Mouse (Mus musculus) gastrocnemius, adult 2 months (tissue): ENCODE results near the gene Rabep1. TPM values are rescaled to one million over a fixed set of nuclear protein-coding genes. Genes with fewer than 3 reads are reported as not detected.

ENCODE experiments used
- DNase-seq: peaks from one replicate; pipeline ENCODE4 v3.0.0; 2022
- H3K27ac ChIP-seq: fragments of 200-600 bp; 2 replicates; pipeline ENCODE4 v1.8.1; 2022; ENCODE audit warnings: mild to moderate bottlenecking
- H3K4me3 ChIP-seq: fragments of 200-600 bp; 2 replicates; pipeline ENCODE4 v1.8.1; 2022; ENCODE audit warnings: mild to moderate bottlenecking, moderate library complexity
- CTCF ChIP-seq: fragments of 200-600 bp; IDR thresholded peaks from 2 replicates; pipeline ENCODE4 v1.8.1; 2022; ENCODE audit warnings: antibody characterized with exemption, mild to moderate bottlenecking, moderate library complexity
- intact Hi-C: fragments of 180-260 bp; cut with DNase I; formaldehyde crosslinking; loops from one replicate; pipeline ENCODE4 v1.15.1; 2025
- long read RNA-seq, 2 experiments: library from polyadenylated mRNA; stranded (forward); transcript quantifications; one replicate each; pipeline ENCODE4 v2.0.0; 2021
- total RNA-seq, 2 experiments: library from RNA; stranded (reverse); gene quantifications; 2 replicates each; pipeline ENCODE4 v1.2.3; 2021

Rabep1 gene
- 10 to 100 TPM; 37.2 to 37.8 TPM for total RNA-seq
- long read RNA-seq, experiment 1, full-length matches to known transcripts, result 20 of 38 reads
- long read RNA-seq, experiment 1, partial matches to known transcripts, result 4 of 38 reads
- long read RNA-seq, experiment 1, other reads (novel, unspliced or antisense), result 14 of 38 reads
- long read RNA-seq, experiment 2, full-length matches to known transcripts, result 13 of 31 reads
- long read RNA-seq, experiment 2, partial matches to known transcripts, result 3 of 31 reads
- long read RNA-seq, experiment 2, other reads (novel, unspliced or antisense), result 15 of 31 reads

DNA sequence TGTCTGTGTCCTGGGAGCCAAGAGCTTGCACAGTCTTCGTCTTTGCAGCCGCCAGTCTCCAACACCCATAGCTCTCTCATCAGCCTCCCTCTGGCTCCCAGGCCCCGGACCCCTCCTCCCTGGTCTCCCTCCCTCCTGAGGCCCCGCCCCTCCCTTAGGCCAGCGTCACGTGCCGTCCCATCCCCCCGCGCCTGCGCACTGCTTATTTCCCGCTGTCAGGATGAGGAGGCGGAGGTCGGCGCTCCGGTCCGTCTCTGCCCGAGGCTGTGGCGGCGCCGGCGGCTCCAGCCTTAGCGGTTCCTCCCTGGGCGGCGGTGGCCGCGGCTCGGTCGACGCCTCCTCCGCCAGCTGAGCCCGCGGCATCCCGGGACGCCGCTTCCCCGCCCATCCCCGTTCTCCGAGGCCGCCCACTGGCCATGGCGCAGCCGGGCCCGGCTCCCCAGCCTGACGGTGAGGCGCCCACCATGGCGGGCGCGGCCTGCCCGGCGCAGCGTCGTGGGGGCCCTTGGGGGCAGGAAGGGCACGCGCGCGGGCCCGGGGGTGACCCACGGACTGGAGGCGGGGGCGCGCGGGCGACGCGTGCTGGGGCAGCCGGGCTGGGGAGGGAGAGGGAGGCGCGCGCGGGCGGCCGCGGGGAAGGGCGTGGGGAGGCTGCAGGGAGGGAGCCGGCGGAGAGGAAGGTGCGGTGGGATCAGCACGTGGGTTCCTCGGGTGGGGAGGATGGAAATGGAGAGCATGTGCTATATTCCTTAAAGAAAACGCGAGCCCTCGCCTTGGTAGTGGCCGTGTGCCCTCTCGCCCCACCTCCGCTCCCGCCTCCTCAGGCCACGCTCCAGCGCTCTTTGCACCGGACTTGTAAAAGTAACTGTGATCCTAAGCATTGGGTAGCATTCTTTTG, at the start of gene Rabep1:
Gene Rabep1, plus strand, starts transcription at position 220 of the 898 bp plus-strand sequence.
- DNase-seq, result peak; percentile 98
- intact Hi-C loops, result no loop called here
- Histone ChIP-seq H3K4me3 (peak within 1 kb of the TSS; percentile 95), H3K27ac (peak within 1 kb of the TSS; percentile 93)
- TF ChIP-seq CTCF, result no peak

DNA sequence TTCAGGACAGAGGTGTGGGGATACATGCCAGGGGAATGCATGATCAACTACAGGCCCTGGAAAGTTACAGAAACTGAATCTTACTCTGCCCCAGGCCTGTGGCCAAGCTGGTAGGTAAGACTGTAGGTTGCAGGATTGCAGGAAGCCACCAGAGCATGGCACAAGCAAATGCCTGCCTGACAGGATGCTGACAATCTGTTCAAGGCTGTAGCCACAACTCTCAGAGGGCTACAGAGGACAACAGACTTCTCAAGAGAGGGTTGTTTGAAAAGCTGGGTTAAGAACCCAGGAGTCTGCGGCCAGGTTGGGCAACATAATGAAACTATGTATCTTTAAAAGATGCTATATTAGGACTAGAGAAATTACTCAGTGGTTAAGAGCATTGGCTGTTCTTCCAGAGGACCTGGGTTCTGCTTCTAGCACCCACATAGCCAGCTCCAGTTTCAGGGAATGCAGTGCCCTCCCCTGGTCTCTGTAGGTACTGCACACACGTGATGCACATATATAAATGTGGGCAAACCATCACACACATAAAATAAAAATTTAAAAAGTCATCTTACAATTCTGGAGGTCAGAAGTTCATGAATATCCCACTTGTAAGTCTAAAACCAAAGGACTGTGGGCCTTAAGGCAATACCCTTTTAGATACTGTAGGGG, 42.2 kb upstream of the Rabep1 start:
- TF ChIP-seq CTCF, result peak; percentile 15; the same call in 1 of the 2 replicates
- intact Hi-C loops, result no loop called here
- no peak overlapping the region for H3K27ac ChIP-seq
- no peak for DNase-seq
- H3K4me3 ChIP-seq, result no peak overlapping the region

GRCm38 (mm10) chr11:70802865-70803261, 41.7 kb upstream of the Rabep1 start:
- TF ChIP-seq CTCF, result no peak
- Histone ChIP-seq H3K4me3 (no peak overlapping the region), H3K27ac (no peak overlapping the region)
- intact Hi-C loops, result no loop called here
- no peak for DNase-seq

DNA sequence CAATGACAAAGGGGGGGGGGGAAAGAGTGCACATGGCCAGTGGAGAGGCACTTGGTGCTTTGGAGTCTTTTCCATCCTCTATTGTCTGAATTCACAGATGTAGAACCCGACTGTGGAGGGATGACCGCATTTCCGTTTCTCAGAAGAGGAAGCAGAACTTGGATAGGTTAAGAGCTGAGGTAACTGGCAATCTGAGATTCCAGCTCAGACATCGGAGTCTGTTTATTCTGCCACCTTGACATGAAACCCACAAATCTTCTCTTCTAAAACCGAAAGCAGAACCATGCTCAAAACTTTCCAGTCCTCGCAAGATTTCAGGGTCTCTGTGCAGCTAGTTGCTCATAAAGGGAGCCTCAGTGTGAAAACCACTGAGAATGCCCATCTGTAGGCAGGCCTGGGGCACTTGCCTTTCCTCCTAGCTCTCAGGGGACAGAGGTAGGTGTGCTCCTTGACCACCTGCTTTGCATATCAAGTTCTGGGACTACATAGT, 40.8 kb upstream of the Rabep1 start:
- H3K27ac ChIP-seq, result peak overlapping the region; percentile 28; the same call in 1 of the 2 replicates
- TF ChIP-seq CTCF, result no peak

DNA sequence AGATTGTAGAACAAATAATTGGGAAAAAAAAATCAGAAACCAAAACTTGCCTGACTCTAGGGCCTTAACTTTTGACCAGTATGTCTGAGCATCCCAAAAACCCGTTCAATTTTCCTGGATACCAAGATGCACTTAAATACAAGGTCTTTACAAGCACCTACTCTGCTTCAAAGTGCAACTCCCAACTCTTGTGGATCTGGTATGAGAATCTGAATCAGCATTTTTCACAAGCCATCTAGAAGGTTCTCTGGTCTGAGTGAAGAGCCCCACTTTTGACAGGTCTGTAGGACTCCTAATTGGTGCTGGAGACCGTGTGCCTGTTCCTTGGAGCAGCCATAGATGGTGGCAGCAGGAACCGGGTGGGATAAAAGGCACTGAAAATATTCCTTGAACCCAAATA, 40.2 kb upstream of the Rabep1 start:
- no peak for TF ChIP-seq CTCF
- no peak overlapping the region for H3K27ac ChIP-seq
- DNase-seq, result no peak
- intact Hi-C loops, result no loop called here
- H3K4me3 ChIP-seq, result no peak overlapping the region

More for the DNA sequence above, 40.8 kb upstream of the Rabep1 start:
- DNase-seq, result no peak
- intact Hi-C loops, result no loop called here
- H3K4me3 ChIP-seq, result no peak overlapping the region

- TF ChIP-seq CTCF, result no peak
- H3K27ac ChIP-seq, result peak overlapping the region; percentile 51
- intact Hi-C loops, result no loop called here
- H3K4me3 ChIP-seq, result no peak overlapping the region
- DNase-seq, result no peak
Measured at GRCm38 (mm10) chr11:70805641-70806175, 38.9 kb upstream of the Rabep1 start.

DNA sequence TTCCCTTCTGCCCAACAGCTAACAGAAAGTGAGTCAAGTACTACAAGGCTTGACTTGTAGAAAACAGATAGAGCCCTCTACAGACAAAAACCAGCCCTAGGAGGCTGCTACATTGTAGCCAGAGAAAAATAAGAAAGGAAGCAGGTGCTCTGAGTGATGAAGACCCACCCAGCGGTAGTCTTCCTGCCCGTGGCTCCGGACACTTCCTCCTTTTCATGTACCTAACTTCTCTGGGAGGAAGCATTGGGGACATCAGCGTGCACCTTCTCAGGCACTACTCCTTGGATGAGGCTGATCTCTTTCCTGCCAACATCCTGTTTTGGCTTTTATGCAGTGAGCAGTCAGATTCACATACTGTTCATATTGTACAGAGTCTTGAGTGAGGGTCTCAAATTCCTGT, 37.9 kb upstream of the Rabep1 start:
- no peak for TF ChIP-seq CTCF
- H3K4me3 ChIP-seq, result no peak overlapping the region
- H3K27ac ChIP-seq, result no peak overlapping the region
- DNase-seq, result no peak
- intact Hi-C loops, result no loop called here

- DNase-seq, result no peak
- intact Hi-C loops, result no loop called here
- no peak overlapping the region for H3K27ac ChIP-seq
Measured at GRCm38 (mm10) chr11:70807630-70808029, 36.9 kb upstream of the Rabep1 start.

GRCm38 (mm10) chr11:70808101-70808500, 36.5 kb upstream of the Rabep1 start:
- Histone ChIP-seq H3K27ac (no peak overlapping the region), H3K4me3 (no peak overlapping the region)
- DNase-seq, result no peak
- intact Hi-C loops, result no loop called here
- no peak for TF ChIP-seq CTCF

More at GRCm38 (mm10) chr11:70807630-70808029, 36.9 kb upstream of the Rabep1 start:
- no peak overlapping the region for H3K4me3 ChIP-seq
- TF ChIP-seq CTCF, result no peak

DNA sequence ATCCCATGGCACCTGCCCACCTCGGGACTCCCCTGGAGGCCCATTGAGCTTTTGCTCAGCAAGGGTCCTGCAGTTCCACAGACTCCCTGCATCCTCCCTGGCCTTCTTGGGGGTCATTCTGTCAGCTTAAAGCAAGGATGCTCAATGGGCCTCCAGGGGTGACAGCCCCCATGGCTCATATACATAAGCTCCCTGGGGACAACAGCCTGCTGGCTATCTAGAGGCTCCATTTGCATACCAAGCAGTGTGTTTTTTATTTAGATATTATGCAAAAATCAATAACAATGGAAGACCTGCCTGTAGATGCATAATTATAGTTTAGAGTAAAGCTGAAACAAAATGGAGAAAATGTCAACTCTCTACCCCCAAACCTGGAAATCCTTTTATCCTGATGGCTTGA, 35.6 kb upstream of the Rabep1 start:
- intact Hi-C loops, result no loop called here
- no peak overlapping the region for H3K4me3 ChIP-seq

GRCm38 (mm10) chr11:70811041-70811440, 33.5 kb upstream of the Rabep1 start:
- Histone ChIP-seq H3K4me3 (no peak overlapping the region), H3K27ac (no peak overlapping the region)
- intact Hi-C loops, result no loop called here
- no peak for DNase-seq
- no peak for TF ChIP-seq CTCF

More for the DNA sequence above, 35.6 kb upstream of the Rabep1 start:
- TF ChIP-seq CTCF, result no peak
- DNase-seq, result no peak
- H3K27ac ChIP-seq, result no peak overlapping the region

GRCm38 (mm10) chr11:70811471-70812240, 32.9 kb upstream of the Rabep1 start:
- H3K27ac ChIP-seq, result no peak overlapping the region
- no peak for DNase-seq
- intact Hi-C loops, result no loop called here
- no peak overlapping the region for H3K4me3 ChIP-seq
- no peak for TF ChIP-seq CTCF
